Mouse (Mus musculus) T-helper 1 cell (primary cell): Measurements from ENCODE around the gene 4932414N04Rik.
"Not testable (repeated sequence)": the region's sequence is repeated elsewhere in the genome, so short reads cannot be mapped to it uniquely, and the experiment has no call there.

Experiments
- in situ Hi-C: fragments of 300-600 bp; cut with MboI, MseI; formaldehyde crosslinking; loops from one replicate; pipeline ENCODE4 v1.15.1; 2025; ENCODE audit warnings: high pct_unique_total_duplicates

4932414N04Rik gene

DNA sequence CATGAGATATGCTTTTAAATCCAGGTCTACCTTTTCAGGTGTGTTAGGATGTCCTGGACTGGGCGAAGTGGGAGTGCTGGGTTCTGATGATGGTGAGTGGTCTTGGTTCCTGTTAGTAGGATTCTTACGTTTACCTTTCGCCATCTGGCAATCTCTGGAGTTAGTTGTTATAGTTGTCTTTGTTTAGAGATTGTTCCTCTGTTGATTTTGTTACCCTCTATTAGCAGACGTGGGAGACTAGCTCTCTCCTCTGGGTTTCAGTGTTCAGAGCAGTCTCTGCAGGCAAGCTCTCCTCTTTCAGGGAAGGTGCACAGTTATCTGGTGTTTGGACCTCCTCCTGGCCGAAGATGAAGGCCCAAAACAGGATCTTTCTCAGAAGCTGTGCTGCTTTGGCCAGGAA, at the start of gene 4932414N04Rik:
TSS of gene 4932414N04Rik (plus strand) at position 301 of the 400 bp plus-strand sequence.
- in situ Hi-C loops, result not testable (repeated sequence)

- in situ Hi-C loops, result no loop called here
These were observed 75.9 kb downstream of the 4932414N04Rik start for GRCm38 (mm10) chr2:68732216-68732615.

GRCm38 (mm10) chr2:68739772-68740739, 83.8 kb downstream of the 4932414N04Rik start:
- in situ Hi-C loops, result no loop called here

- in situ Hi-C loops, result no loop called here
These were observed 88.3 kb downstream of the 4932414N04Rik start for GRCm38 (mm10) chr2:68744599-68744998.

- in situ Hi-C loops, result loop anchor here (10.0 kb wide), 1 partner anchor 191 kb away; no protein-coding TSS in a partner anchor
These were observed 99.9 kb downstream of the 4932414N04Rik start for GRCm38 (mm10) chr2:68756179-68756578.

DNA sequence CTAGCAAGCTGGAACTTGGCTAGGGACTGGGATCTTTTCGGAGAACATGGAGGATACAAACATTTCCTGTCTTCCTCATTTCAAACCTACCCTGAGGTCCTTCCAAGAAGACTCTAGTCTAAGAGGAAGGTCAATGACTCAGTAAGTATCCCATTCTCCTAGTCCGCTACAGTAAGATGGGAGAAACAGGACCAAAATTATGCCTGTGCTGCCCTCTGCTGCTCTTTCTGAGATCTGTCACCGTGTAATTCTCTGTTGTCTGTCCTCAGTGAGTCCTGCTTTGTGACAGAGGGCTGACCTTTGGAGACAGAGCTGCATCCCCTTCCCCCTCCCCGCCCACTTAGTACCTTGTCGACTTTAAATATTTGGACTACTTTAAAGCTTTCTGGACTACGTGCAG, 100.5 kb downstream of the 4932414N04Rik start:
- in situ Hi-C loops, result loop anchor here (10.0 kb wide), 1 partner anchor 192 kb away; no protein-coding TSS in a partner anchor

- in situ Hi-C loops, result no loop called here
These were observed 109.1 kb downstream of the 4932414N04Rik start for GRCm38 (mm10) chr2:68765371-68765770.

- in situ Hi-C loops, result no loop called here
These were observed 111.1 kb downstream of the 4932414N04Rik start for GRCm38 (mm10) chr2:68767186-68767890.

DNA sequence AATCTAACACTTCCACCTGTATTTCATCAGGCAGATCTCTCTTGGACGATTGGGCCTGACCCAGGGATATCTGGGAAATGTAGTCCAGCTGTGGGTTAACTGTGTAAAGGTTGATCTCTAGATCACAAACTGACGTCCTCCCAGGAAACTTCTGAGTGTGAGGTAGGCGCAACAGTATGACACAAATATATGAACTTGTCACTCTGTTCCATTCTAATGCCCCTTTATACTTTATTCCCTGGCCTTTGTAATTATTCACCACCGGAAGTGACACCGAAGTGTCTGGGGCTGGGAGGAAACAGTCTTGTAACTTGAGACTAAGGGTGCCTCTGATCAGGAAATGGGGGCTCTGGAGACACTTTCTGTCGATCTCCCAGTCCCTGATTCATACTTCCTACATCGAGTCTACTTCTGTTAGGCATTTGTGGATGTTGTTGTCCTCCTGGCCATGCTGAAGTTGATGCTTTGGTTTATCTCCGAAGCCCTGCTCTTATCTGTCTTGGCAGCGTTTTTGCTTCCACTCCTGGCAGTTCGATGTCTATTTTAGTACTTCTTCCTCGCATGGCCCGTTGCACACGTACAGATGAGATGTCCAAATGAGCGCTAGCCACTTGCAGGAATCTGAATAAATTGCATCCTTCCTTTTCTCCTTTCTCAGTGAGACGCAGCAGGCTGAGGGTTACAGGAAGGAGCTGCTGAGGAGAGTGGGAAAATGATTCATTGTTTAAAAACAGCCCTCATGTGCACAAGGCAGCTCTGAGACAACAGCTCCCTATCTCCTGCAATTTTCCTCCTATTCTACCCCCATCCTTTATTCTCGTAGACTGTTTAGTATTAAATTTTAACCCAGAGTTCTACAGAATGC, 126.2 kb downstream of the 4932414N04Rik start:
- in situ Hi-C loops, result loop anchor here (10.0 kb wide), 2 partner anchors 402 to 652 kb away; no protein-coding TSS in a partner anchor

DNA sequence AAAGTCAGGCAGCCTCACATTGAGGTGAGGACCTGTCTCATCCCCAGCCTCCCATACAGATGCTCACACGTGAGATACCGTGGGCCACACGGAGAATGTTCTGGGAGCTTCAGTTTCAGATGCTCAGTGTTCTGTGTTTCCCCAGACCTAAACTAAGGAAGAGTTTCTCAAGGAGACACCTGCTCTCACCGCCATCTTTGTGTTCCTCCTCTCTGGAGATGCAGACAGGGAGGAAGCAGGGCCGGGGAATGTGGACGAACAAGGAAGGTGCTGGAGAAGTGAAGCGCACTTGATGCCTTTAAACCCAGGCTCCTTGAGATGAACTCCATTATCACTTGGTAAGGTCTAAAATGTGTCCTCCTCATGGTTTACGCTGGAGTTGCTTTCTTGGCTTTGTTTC, 127.4 kb downstream of the 4932414N04Rik start:
- in situ Hi-C loops, result loop anchor here (10.0 kb wide), 2 partner anchors 401 to 651 kb away; no protein-coding TSS in a partner anchor

DNA sequence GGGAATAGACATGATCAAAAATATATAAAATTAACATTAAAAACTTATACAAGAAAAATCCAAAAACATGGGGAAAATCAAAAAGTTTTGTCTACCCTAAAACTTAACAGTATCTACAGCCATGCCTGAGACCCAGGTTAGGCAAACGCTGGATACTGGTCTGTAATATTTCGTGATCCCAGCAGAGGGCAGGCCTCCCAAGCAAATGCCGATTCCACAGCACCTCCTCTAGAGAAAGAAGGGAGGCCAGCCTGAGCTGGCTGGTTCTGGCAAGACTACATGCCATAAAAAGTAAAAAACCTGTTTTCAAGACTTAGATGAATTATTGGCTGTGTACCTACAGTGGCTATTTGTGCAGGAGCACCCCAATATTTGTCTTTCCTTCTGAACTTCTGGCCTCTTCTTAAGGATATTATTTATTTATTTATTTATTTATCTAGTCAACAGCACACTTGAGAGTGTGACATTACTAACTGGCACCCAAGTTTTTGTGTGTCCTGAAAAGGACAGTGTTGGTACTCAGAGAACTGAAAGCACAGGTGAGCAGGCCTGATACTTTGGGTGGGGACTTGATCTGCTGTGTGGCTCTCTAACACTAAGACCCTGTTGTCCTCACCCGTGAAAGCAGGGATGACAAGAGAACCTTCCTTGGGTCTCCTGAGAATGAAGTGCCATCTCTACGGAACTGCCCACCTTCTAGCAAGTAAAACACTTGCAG, 128.6 kb downstream of the 4932414N04Rik start:
- in situ Hi-C loops, result loop anchor here (5.0 to 10.0 kb wide), 4 partner anchors 272 to 650 kb away; no protein-coding TSS in a partner anchor

- in situ Hi-C loops, result loop anchor here (5.0 to 10.0 kb wide), 4 partner anchors 270 to 648 kb away; no protein-coding TSS in a partner anchor
These were observed 130.9 kb downstream of the 4932414N04Rik start for GRCm38 (mm10) chr2:68787161-68787675.

DNA sequence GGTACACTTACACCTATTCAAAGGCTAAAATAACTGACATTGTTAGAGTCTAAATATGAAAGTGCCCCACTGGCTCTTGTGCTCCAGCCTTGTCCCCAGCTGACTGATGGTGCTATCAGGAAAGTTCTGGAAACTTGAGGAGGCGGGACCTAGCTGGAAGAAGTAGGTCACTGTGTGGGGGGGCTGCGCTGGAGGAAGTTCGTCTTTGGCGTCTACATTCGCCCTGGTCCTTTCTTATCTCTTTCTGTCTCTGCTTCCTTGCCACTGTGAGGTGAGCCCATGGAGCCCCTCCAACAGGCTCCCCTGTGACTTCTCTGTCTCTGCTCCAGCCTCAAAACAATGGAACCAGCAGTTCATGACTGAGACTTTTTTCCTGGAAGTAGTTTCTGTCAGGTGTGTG, 136.0 kb downstream of the 4932414N04Rik start:
- in situ Hi-C loops, result no loop called here

DNA sequence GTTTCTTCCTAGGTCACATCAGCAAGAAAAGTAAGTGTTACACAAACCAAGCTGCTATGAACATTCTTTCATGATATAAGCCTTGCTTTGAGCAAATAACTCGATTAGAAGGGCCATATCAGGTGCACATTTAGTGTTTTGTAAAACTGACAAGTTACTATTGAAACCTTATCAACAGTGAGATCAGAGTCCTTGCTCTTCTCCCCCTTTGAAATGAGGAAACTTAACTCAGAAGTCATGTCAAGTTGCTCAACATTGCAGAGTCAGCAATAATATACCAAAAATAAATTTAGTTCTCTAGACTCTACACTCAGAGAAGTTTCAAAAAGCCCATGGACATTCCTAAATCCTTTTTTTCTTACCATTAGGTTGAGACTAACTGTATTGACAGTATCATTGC, 137.2 kb downstream of the 4932414N04Rik start:
- in situ Hi-C loops, result no loop called here

GRCm38 (mm10) chr2:68794181-68794580, 137.9 kb downstream of the 4932414N04Rik start:
- in situ Hi-C loops, result no loop called here

DNA sequence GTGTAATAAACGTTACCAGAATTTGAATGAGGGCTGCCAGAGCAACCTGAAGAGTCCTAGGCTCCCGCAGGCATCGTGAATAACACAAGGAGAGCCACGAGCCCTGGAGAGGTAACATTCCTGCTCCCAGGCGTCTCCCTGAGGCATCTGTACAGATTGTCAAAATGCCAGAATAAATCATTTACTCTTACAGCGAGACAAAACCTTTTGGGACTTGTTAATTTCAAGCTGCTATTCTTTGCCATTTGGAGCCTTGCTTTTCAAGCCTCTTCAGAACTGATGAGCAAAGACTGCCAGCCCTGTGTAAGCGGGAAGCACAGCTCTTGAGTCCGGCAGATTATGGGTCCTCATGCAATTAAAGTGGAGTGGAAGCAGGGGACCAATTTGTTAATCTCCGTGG, 138.3 kb downstream of the 4932414N04Rik start:
- in situ Hi-C loops, result no loop called here

DNA sequence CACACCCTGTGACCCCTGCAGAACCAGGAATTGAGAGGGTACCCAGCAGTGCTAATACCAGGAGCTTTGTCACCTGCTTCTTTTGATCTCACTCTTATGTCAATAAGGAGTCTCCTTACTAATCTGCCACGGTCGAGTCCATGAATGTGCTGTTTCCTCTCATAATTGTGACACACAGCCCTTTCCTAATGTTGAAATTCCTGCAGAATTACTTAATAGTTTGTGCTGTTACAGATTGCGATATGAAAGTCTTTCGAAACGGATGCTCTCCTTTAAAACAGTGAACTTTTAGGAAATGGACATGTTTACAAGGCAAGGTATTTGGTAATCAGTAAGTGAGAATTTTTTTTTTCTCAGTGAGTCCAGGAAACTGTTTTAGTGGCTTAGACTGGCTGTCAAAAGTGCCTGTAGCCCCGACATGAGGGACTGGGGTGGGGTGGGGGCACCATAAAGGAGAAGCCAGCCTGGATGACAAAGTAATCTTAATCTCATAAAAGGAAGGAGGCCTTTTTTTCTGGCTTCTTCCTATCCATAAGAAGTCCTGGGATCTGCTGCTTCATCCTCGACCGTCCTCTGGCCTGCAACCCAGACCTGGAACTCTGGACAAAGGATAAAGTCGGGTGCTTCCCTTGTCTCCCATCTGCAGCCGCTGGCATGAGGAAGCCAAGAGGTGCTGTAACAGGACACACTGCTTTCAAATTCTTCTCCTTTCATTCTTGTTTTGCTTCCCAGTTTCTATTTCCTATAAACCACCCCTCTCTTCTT, 139.9 kb downstream of the 4932414N04Rik start:
- in situ Hi-C loops, result no loop called here

DNA sequence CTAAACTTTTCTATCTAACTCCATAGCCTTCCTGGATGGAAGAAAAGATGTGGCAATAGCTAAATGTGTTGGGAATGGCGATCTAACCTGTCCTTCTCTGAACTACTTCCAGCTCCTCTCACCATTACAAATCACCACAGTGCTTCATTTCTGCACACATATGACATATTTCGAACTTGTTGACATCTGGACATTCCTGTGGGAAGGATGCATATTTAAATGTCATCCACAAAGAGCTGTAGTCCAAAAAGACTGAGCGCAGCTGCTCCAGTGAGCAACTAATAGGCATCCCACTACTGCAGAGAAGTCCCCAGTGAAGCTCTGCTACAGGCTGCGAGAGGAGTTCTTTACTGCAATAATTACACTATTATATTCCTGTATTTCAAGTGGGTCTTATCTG, 140.8 kb downstream of the 4932414N04Rik start:
- in situ Hi-C loops, result no loop called here
